Mouse (Mus musculus): ENCODE data around the gene Rdh16. TPM values are rescaled to one million over a fixed set of nuclear protein-coding genes. Genes with fewer than 3 reads are reported as not detected.
"Not testable (repeated sequence)": the region's sequence is repeated elsewhere in the genome, so short reads cannot be mapped to it uniquely, and the experiment has no call there.

Rdh16 gene
- polyA plus RNA-seq, 1 experiment from 2014 or later, result not detected

DNA sequence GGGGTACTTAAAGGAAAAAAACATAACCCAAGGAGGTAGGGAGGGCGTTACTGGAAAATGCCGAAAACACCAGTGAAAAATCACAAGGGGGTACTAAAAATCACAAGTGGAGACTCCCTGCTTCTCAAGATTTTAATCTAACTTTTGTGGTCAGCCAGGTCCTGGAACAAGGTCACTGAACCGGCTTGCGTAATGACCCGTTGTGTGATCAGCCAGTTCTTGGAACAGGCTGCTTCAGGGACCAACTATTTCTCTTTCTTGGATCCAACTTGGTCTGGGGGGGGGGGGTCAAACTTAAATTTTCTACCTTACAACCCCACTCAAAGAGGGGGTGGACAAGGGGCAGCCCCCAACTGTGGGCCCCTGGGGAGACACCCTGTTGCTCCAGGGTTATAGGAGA lies 36.8 kb downstream of the Rdh16 start:
- not testable (repeated sequence) for DNase-seq (ENCODE audit: low spot score); H3K4me3 ChIP-seq (ENCODE audit: low read depth, low read length); H3K27ac ChIP-seq (replicated peaks; ENCODE audit: low read depth, low read length); H3K9me3 ChIP-seq (replicated peaks; ENCODE audit: control insufficient read depth, low read length); H3K4me1 ChIP-seq (ENCODE audit: control insufficient read depth, insufficient read depth, low read length); H3K9ac ChIP-seq (replicated peaks; ENCODE audit: low read length); H3K4me2 ChIP-seq (ENCODE audit: low read depth, low read length); ATAC-seq (replicated peaks; ENCODE audit: insufficient number of reproducible peaks, low FRiP score, low TSS enrichment, low read depth); H3K27me3 ChIP-seq (ENCODE audit: control insufficient read depth, insufficient read depth, low read length); H3K36me3 ChIP-seq (replicated peaks; ENCODE audit: control insufficient read depth, insufficient read depth, low read depth, low read length)
- 92% methylated on average over 5 of the region's 5 CpGs for WGBS

DNA sequence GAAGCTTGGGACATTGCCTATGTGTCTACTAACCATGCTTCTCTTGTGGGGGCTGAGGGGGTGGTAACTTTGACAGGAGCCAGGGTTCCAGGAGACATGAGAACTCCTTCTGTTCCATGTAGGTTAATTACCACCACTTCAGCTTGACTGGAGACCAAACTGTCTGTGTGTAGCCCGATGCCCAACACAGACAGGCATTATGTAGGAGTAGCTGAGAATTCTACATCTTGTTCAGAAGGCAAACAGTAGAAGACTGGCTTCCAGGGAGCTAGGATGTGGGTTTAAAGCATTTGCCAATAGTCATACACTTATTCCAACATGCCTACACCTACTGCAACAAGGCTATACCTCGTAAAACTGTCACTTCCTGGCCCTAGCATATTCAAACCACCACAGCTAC lies 37.6 kb downstream of the Rdh16 start:
- H3K27me3 ChIP-seq (ENCODE audit: control insufficient read depth, insufficient read depth, low read length), result no peaks in the 10 kb centered on the region
- H3K4me1 ChIP-seq (ENCODE audit: control insufficient read depth, insufficient read depth, low read length), result no peaks in the 10 kb centered on the region
- no peaks in the 10 kb centered on the region for H3K36me3 ChIP-seq (replicated peaks; ENCODE audit: control insufficient read depth, insufficient read depth, low read depth, low read length)
- H3K9me3 ChIP-seq (replicated peaks; ENCODE audit: control insufficient read depth, low read length), result no peaks in the 10 kb centered on the region
- DNase-seq (ENCODE audit: low spot score) (no peak), ATAC-seq (replicated peaks; ENCODE audit: insufficient number of reproducible peaks, low FRiP score, low TSS enrichment, low read depth) (no peak)
- no peak overlapping the region for H3K4me3 ChIP-seq (ENCODE audit: low read depth, low read length)
- H3K27ac ChIP-seq (replicated peaks; ENCODE audit: low read depth, low read length), result no peak overlapping the region
- H3K9ac ChIP-seq (replicated peaks; ENCODE audit: low read length), result no peak overlapping the region
- H3K4me2 ChIP-seq (ENCODE audit: low read depth, low read length), result no peak overlapping the region
- 83% methylated on average over 2 of the region's 2 CpGs for WGBS

DNA sequence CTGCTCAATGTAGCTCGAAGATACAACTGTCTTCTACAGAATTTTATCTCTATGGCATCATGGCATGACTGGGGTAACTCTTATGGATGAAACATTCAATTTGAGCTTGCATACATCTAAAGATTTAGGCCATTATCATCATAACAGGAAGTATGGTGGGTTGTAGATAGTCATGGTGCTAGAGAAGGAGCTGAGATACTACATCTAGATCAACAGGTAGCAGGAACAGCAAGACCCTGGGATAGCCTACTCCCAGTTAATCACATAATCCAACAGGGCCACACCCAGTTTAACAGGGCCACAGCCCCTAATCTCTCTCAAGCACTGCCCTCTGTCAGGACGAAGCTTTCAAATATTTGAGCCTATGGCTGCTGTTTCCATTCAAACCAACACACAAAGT lies 39.8 kb downstream of the Rdh16 start:
- no peak overlapping the region for H3K4me2 ChIP-seq (ENCODE audit: low read depth, low read length)
- H3K4me1 ChIP-seq (ENCODE audit: control insufficient read depth, insufficient read depth, low read length), result no peaks in the 10 kb centered on the region
- H3K9ac ChIP-seq (replicated peaks; ENCODE audit: low read length), result no peak overlapping the region
- H3K4me3 ChIP-seq (ENCODE audit: low read depth, low read length), result no peak overlapping the region
- H3K9me3 ChIP-seq (replicated peaks; ENCODE audit: control insufficient read depth, low read length), result no peaks in the 10 kb centered on the region
- H3K27me3 ChIP-seq (ENCODE audit: control insufficient read depth, insufficient read depth, low read length), result no peaks in the 10 kb centered on the region
- DNase-seq (ENCODE audit: low spot score) (no peak), ATAC-seq (replicated peaks; ENCODE audit: insufficient number of reproducible peaks, low FRiP score, low TSS enrichment, low read depth) (no peak)
- WGBS, result 77% methylated on average over 2 of the region's 2 CpGs
- no peaks in the 10 kb centered on the region for H3K36me3 ChIP-seq (replicated peaks; ENCODE audit: control insufficient read depth, insufficient read depth, low read depth, low read length)
- H3K27ac ChIP-seq (replicated peaks; ENCODE audit: low read depth, low read length), result no peak overlapping the region

DNA sequence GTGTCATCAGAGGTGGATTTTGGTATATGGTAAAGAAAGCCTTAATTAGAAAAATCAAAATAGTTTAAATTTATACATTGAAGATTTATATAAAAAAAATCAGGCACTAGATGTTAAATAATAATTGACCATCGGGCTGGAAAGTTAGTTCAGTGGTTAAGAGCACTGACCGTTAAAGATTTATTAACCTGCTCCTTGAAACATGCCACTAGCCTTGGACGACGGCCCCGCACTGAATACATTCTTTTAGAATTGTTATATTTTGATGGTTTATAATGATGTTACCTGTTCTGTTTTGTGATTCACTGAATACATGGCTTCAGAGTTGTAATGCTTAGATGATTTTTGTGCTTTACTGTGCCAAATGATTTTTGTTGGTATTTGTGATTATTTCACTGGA lies 45.0 kb downstream of the Rdh16 start:
- not testable (repeated sequence) for H3K9me3 ChIP-seq (replicated peaks; ENCODE audit: control insufficient read depth, low read length); H3K9ac ChIP-seq (replicated peaks; ENCODE audit: low read length); H3K4me3 ChIP-seq (ENCODE audit: low read depth, low read length); H3K27ac ChIP-seq (replicated peaks; ENCODE audit: low read depth, low read length); H3K4me2 ChIP-seq (ENCODE audit: low read depth, low read length); DNase-seq (ENCODE audit: low spot score); H3K4me1 ChIP-seq (ENCODE audit: control insufficient read depth, insufficient read depth, low read length); H3K27me3 ChIP-seq (ENCODE audit: control insufficient read depth, insufficient read depth, low read length); ATAC-seq (replicated peaks; ENCODE audit: insufficient number of reproducible peaks, low FRiP score, low TSS enrichment, low read depth); H3K36me3 ChIP-seq (replicated peaks; ENCODE audit: control insufficient read depth, insufficient read depth, low read depth, low read length)
- WGBS, result 91% methylated on average over 5 of the region's 5 CpGs

DNA sequence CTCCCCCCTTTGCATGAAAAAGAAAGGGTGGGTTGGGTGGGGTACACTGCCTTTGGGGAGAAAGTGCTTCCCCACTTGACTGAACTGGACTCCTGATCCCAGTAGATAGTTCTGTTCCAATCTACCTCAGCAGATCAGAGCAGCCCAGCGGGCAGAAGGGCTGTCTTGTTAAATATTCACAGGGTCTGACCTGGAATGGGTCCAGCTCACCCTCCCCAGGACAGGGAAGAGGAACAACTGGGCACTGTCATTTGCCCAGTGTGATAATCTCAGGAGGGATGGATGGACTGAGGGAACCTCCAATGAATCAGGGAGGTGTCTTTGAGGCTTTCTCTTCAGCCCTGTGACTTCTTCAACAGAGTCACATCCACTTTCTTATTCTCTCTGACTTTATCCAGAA lies 47.1 kb downstream of the Rdh16 start:
- no peak overlapping the region for H3K4me2 ChIP-seq (ENCODE audit: low read depth, low read length)
- no peaks in the 10 kb centered on the region for H3K4me1 ChIP-seq (ENCODE audit: control insufficient read depth, insufficient read depth, low read length)
- no peak overlapping the region for H3K4me3 ChIP-seq (ENCODE audit: low read depth, low read length)
- ATAC-seq (replicated peaks; ENCODE audit: insufficient number of reproducible peaks, low FRiP score, low TSS enrichment, low read depth) (no peak), DNase-seq (ENCODE audit: low spot score) (no peak)
- no peak overlapping the region for H3K9ac ChIP-seq (replicated peaks; ENCODE audit: low read length)
- no peaks in the 10 kb centered on the region for H3K27me3 ChIP-seq (ENCODE audit: control insufficient read depth, insufficient read depth, low read length)
- WGBS, result 74% methylated on average over 1 of the region's 1 CpGs
- no peak overlapping the region for H3K27ac ChIP-seq (replicated peaks; ENCODE audit: low read depth, low read length)
- H3K9me3 ChIP-seq (replicated peaks; ENCODE audit: control insufficient read depth, low read length), result no peaks in the 10 kb centered on the region
- H3K36me3 ChIP-seq (replicated peaks; ENCODE audit: control insufficient read depth, insufficient read depth, low read depth, low read length), result no peaks in the 10 kb centered on the region

DNA sequence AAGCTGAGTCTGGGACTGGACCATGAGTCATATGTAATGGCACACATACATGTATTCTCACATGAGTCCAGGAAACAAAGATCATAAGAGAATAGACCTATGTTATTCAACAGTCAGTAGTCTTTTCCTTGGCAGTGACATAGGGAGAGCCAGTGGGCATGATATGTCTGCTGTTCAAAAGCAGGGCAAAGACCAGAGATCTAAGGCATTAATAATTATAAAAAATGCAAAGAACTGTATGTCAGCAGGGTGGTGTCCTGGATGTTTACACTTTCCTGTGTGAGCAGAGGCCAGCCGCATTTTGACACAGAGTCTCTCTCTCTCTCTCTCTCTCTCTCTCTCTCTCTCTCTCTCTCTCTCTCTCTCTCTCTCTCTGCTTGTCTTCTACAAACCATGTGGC lies 48.7 kb downstream of the Rdh16 start, which contains the start of gene Rdh19:
TSS of gene Rdh19 (plus strand) at position 301 of the 400 bp plus-strand sequence.
- Histone ChIP-seq H3K9me3 (replicated peaks; ENCODE audit: control insufficient read depth, low read length) (no peaks in the 10 kb centered on the region), H3K4me2 (ENCODE audit: low read depth, low read length) (no peak within 1 kb of the TSS), H3K27ac (replicated peaks; ENCODE audit: low read depth, low read length) (no peak within 1 kb of the TSS), H3K4me1 (ENCODE audit: control insufficient read depth, insufficient read depth, low read length) (no peaks in the 10 kb centered on the region), H3K4me3 (ENCODE audit: low read depth, low read length) (no peak within 1 kb of the TSS), H3K36me3 (replicated peaks; ENCODE audit: control insufficient read depth, insufficient read depth, low read depth, low read length) (no peaks in the 10 kb centered on the region), H3K9ac (replicated peaks; ENCODE audit: low read length) (no peak within 1 kb of the TSS), H3K27me3 (ENCODE audit: control insufficient read depth, insufficient read depth, low read length) (no peaks in the 10 kb centered on the region)
- WGBS, result 88% methylated on average over 1 of the region's 1 CpGs
- no peak for DNase-seq (ENCODE audit: low spot score)
- no peak for ATAC-seq (replicated peaks; ENCODE audit: insufficient number of reproducible peaks, low FRiP score, low TSS enrichment, low read depth)

DNA sequence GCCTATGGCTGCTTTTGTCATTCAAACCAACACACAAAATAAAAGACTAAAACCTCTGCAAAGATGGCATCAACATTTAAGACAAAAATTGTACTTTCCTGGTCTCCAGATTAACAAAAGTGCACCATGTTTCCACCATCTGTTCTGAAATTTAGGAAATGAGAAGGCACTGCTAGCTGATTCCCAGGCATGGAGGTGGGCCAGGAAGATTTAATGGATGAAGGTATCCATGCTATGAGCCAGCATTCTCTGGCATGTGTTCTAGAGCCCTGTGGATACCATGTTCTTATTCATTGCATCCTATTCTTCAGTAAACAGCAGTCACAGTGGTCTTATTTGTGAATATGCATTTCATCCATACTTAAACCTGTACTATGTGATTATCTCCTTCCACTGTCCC lies 55.4 kb downstream of the Rdh16 start:
- H3K4me1 ChIP-seq (ENCODE audit: control insufficient read depth, insufficient read depth, low read length), result no peaks in the 10 kb centered on the region
- no peaks in the 10 kb centered on the region for H3K27me3 ChIP-seq (ENCODE audit: control insufficient read depth, insufficient read depth, low read length)
- no peak for DNase-seq (ENCODE audit: low spot score)
- H3K4me3 ChIP-seq (ENCODE audit: low read depth, low read length), result no peak overlapping the region
- no peak overlapping the region for H3K27ac ChIP-seq (replicated peaks; ENCODE audit: low read depth, low read length)
- no peak overlapping the region for H3K9ac ChIP-seq (replicated peaks; ENCODE audit: low read length)
- no peak for ATAC-seq (replicated peaks; ENCODE audit: insufficient number of reproducible peaks, low FRiP score, low TSS enrichment, low read depth)
- no peaks in the 10 kb centered on the region for H3K36me3 ChIP-seq (replicated peaks; ENCODE audit: control insufficient read depth, insufficient read depth, low read depth, low read length)
- H3K9me3 ChIP-seq (replicated peaks; ENCODE audit: control insufficient read depth, low read length), result no peaks in the 10 kb centered on the region
- H3K4me2 ChIP-seq (ENCODE audit: low read depth, low read length), result no peak overlapping the region

DNA sequence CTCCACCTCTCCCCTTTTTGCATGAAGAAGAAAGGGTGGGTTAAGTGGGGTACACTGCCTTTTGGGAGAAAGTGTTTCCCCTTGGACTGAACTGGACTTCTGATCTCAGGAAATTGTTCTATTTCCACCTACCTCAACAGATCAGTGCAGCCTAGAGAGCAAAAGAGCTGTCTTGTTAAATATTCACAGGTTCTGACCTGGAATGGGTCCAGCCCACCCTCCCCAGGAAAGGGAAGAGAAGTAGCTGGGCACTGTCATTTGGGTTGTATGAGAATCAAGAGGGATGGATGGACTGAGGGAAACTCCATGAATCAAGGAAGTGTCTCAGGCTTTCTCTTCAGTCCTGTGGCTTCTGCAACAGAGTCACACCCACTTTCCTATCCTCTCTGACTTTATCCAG lies 64.0 kb downstream of the Rdh16 start:
- H3K4me3 ChIP-seq (ENCODE audit: low read depth, low read length), result no peak overlapping the region
- no peaks in the 10 kb centered on the region for H3K4me1 ChIP-seq (ENCODE audit: control insufficient read depth, insufficient read depth, low read length)
- H3K36me3 ChIP-seq (replicated peaks; ENCODE audit: control insufficient read depth, insufficient read depth, low read depth, low read length), result no peaks in the 10 kb centered on the region
- no peak for DNase-seq (ENCODE audit: low spot score)
- no peak overlapping the region for H3K9ac ChIP-seq (replicated peaks; ENCODE audit: low read length)
- H3K9me3 ChIP-seq (replicated peaks; ENCODE audit: control insufficient read depth, low read length), result no peaks in the 10 kb centered on the region
- H3K4me2 ChIP-seq (ENCODE audit: low read depth, low read length), result no peak overlapping the region
- no peaks in the 10 kb centered on the region for H3K27me3 ChIP-seq (ENCODE audit: control insufficient read depth, insufficient read depth, low read length)
- H3K27ac ChIP-seq (replicated peaks; ENCODE audit: low read depth, low read length), result no peak overlapping the region
- ATAC-seq (replicated peaks; ENCODE audit: insufficient number of reproducible peaks, low FRiP score, low TSS enrichment, low read depth), result no peak

DNA sequence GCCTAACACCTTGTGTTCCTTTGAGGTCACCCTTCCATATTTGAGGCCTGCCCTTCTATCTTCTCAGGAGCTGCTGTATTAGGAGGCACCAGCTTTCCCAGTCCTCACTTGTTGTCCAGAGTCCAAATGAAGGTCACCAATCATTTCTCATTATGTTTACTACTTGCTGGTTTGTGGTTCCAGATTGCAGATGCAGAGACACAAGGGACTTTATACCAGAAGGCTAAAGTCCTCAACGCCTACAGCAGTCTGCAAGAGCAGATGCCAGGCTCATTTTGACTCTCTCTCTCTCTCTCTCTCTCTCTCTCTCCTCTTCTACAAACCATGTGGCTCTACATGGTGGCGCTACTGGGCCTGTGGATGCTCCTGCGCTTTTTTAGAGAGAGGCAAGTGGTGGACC lies 65.3 kb downstream of the Rdh16 start, which contains the start of gene Rdh16f2:
TSS of gene Rdh16f2 (plus strand) at position 243 of the 400 bp plus-strand sequence.
- Histone ChIP-seq H3K4me2 (ENCODE audit: low read depth, low read length) (no peak within 1 kb of the TSS), H3K9me3 (replicated peaks; ENCODE audit: control insufficient read depth, low read length) (no peaks in the 10 kb centered on the region), H3K27me3 (ENCODE audit: control insufficient read depth, insufficient read depth, low read length) (no peaks in the 10 kb centered on the region), H3K36me3 (replicated peaks; ENCODE audit: control insufficient read depth, insufficient read depth, low read depth, low read length) (no peaks in the 10 kb centered on the region), H3K4me1 (ENCODE audit: control insufficient read depth, insufficient read depth, low read length) (no peaks in the 10 kb centered on the region), H3K9ac (replicated peaks; ENCODE audit: low read length) (no peak within 1 kb of the TSS), H3K27ac (replicated peaks; ENCODE audit: low read depth, low read length) (no peak within 1 kb of the TSS), H3K4me3 (ENCODE audit: low read depth, low read length) (no peak within 1 kb of the TSS)
- no peak for ATAC-seq (replicated peaks; ENCODE audit: insufficient number of reproducible peaks, low FRiP score, low TSS enrichment, low read depth)
- WGBS, result 79% methylated on average over 3 of the region's 3 CpGs
- DNase-seq (ENCODE audit: low spot score), result no peak
